Mouse (Mus musculus): ENCODE measurements around the gene Dph7.

Dph7 gene

GRCm38 (mm10) chr2:24962304-24963000 lies at the start of gene Dph7:
Gene Dph7, plus strand, starts transcription at chr2:24962400.
- DNase-seq, result peak; percentile 92

- no peak for DNase-seq
Observed at GRCm38 (mm10) chr2:24912589-24912988, 49.6 kb upstream of the Dph7 start.

GRCm38 (mm10) chr2:24914762-24915161 lies 47.4 kb upstream of the Dph7 start:
- no peak for DNase-seq

GRCm38 (mm10) chr2:24918930-24919838 lies 43.0 kb upstream of the Dph7 start, which contains the start of gene Ehmt1:
Gene Ehmt1, minus strand, starts transcription at chr2:24919614.
- DNase-seq, result peak; percentile 95

GRCm38 (mm10) chr2:24919839-24920175 lies 42.4 kb upstream of the Dph7 start:
- DNase-seq, result no peak

GRCm38 (mm10) chr2:24923561-24923960 lies 38.6 kb upstream of the Dph7 start:
- DNase-seq, result peak; percentile 34

GRCm38 (mm10) chr2:24925284-24925683 lies 36.9 kb upstream of the Dph7 start:
- DNase-seq, result peak; percentile 37

- no peak for DNase-seq
Observed at GRCm38 (mm10) chr2:24926345-24926964, 35.7 kb upstream of the Dph7 start.

- peak; percentile 20 for DNase-seq
Observed at GRCm38 (mm10) chr2:24926965-24927358, 35.2 kb upstream of the Dph7 start.

- peak; percentile 79 for DNase-seq
Observed at GRCm38 (mm10) chr2:24927810-24928479, 34.3 kb upstream of the Dph7 start.

GRCm38 (mm10) chr2:24929119-24929518 lies 33.1 kb upstream of the Dph7 start:
- peak; percentile 72 for DNase-seq

- DNase-seq, result no peak
Observed at GRCm38 (mm10) chr2:24929593-24929992, 32.6 kb upstream of the Dph7 start.

GRCm38 (mm10) chr2:24934441-24934963 lies 27.7 kb upstream of the Dph7 start:
- no peak for DNase-seq

GRCm38 (mm10) chr2:24935057-24935796 lies 27.0 kb upstream of the Dph7 start, which contains the start of gene Arrdc1:
Gene Arrdc1, minus strand, starts transcription at chr2:24935252.
- peak; percentile 97 for DNase-seq

GRCm38 (mm10) chr2:24942092-24942491 lies 20.1 kb upstream of the Dph7 start:
- no peak for DNase-seq

GRCm38 (mm10) chr2:24944304-24944703 lies 17.9 kb upstream of the Dph7 start:
- peak; percentile 65 for DNase-seq

- DNase-seq, result peak; percentile 98
Observed at GRCm38 (mm10) chr2:24949421-24950188, 12.6 kb upstream of the Dph7 start, which contains the start of gene Zmynd19. Gene Zmynd19, plus strand, starts transcription at chr2:24949792.

- peak; percentile 13 for DNase-seq
Observed at GRCm38 (mm10) chr2:24950189-24950535, 12.0 kb upstream of the Dph7 start.

- no peak for DNase-seq
Observed at GRCm38 (mm10) chr2:24952537-24953055, 9.6 kb upstream of the Dph7 start.

- peak; percentile 55 for DNase-seq
Observed at GRCm38 (mm10) chr2:24960910-24961309, 1.3 kb upstream of the Dph7 start.

GRCm38 (mm10) chr2:24970386-24970785 lies 8.2 kb downstream of the Dph7 start:
- no peak for DNase-seq
